ENCODE assay signal across 19 mouse cellular contexts in the genomic region with DNA sequence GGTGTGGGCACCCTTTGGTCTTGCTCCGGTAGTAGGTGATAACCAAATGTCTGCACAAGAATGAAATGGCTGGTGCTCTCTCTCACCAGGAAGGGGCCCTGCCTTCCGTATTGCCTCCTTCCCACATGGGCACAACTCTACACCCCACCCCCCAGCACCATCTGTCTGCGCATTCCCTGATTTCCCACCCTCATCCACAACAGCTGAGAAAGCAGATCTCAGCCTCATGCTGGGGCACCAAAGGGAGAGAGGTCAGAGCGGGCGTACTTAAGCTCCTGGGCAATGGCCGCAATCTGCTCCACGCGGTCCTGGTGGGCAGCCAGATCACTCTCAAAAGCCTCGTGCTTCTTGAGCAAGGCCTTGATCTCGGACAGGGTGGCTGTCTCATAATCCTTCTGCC.
DNase-seq lines count a peak whose midpoint lies in the region; ATAC-seq and TF ChIP-seq lines count a peak whose summit lies in the region.
"Had no signal": no experiment of that assay in that cellular context is flagged by ENCODE, and none has a peak within 500 bp of the region (broad histone marks: within the 10 kb centered on the region; RNA-seq: fewer than 3 reads in every experiment).

No protein-coding gene starts in this region.

- H3K27ac ChIP-seq in embryonic facial prominence, embryonic 14.5 days (replicated peaks; ENCODE audit: low read depth, low read length): no peak overlapping the region
- H3K27ac ChIP-seq in embryonic facial prominence, embryonic 10.5 days (replicated peaks): no peak overlapping the region
- H3K27ac ChIP-seq in limb, embryonic 14.5 days (replicated peaks; ENCODE audit: low read depth, low read length): no peak overlapping the region
- no peak overlapping the region for H3K27ac ChIP-seq in limb, embryonic 10.5 days
- H3K27ac ChIP-seq: intestine, embryonic 15.5 days; liver, embryonic 12.5 days; neural tube, embryonic 12.5 days had no signal

- peaks cover 88% of the 10 kb centered on the region for H3K36me3 ChIP-seq in embryonic facial prominence, embryonic 14.5 days (ENCODE audit: control insufficient read depth, insufficient read depth, low read length)
- peaks cover 96% of the 10 kb centered on the region for H3K36me3 ChIP-seq in embryonic facial prominence, embryonic 10.5 days (replicated peaks)
- H3K36me3 ChIP-seq in limb, embryonic 14.5 days (ENCODE audit: control insufficient read depth, insufficient read depth, low read length): peaks cover 87% of the 10 kb centered on the region
- H3K36me3 ChIP-seq in limb, embryonic 10.5 days: peaks cover 97% of the 10 kb centered on the region

- peak; percentile 37; the same call in 1 of the 2 replicates for ATAC-seq in embryonic facial prominence, embryonic 14.5 days (ENCODE audit: low read depth)
- ATAC-seq in limb, embryonic 14.5 days (ENCODE audit: low FRiP score, low read depth): peak; percentile 55; the same call in 1 of the 2 replicates
- ATAC-seq: intestine, embryonic 15.5 days; liver, embryonic 12.5 days had no signal

- no peak for TF ChIP-seq POLR2A in limb, embryonic 14.5 days (IDR thresholded peaks at IDR 0.05; ENCODE audit: borderline replicate concordance, extremely low read depth, insufficient read depth, insufficient read length)

- peak; percentile 30 for DNase-seq in embryonic facial prominence, embryonic 14.5 days (ENCODE audit: low spot score)
- DNase-seq in embryonic facial prominence, embryonic 10.5 days (ENCODE audit: low spot score): no peak
- no peak for DNase-seq in limb, embryonic 14.5 days (ENCODE audit: low spot score)
- no peak for DNase-seq in limb, embryonic 10.5 days (ENCODE audit: low spot score)
- peak; percentile 61 to 82 for DNase-seq in layer of hippocampus, adult 18-20 months (ENCODE audit: low spot score in 2 of 2)
- DNase-seq in mesoderm, embryonic 11.5 days (ENCODE audit: low read depth, low spot score): peak; percentile 34
- no peak for DNase-seq in left cerebral cortex, adult 11 months (ENCODE audit: low spot score)
- DNase-seq in right cerebral cortex, postnatal 36 days (ENCODE audit: low spot score in 2 of 2): no peak
- DNase-seq: adrenal gland, postnatal 25 days; cerebellum, adult 9-11 months; gastrocnemius, postnatal 14 days; lung, embryonic 14.5 days; lung, postnatal 4 days; midbrain, embryonic 14.5 days; spleen, adult 18-20 months; thymus, adult 18-20 months had no signal

- no peaks in the 10 kb centered on the region for H3K27me3 ChIP-seq in embryonic facial prominence, embryonic 14.5 days (replicated peaks; ENCODE audit: control insufficient read depth, insufficient read depth, low read length)
- H3K27me3 ChIP-seq in embryonic facial prominence, embryonic 10.5 days (replicated peaks; ENCODE audit: low read depth, poor library complexity, severe bottlenecking): no peaks in the 10 kb centered on the region
- no peaks in the 10 kb centered on the region for H3K27me3 ChIP-seq in limb, embryonic 14.5 days (ENCODE audit: control insufficient read depth, insufficient read depth, low read length)
- H3K27me3 ChIP-seq in limb, embryonic 10.5 days (ENCODE audit: low read depth, poor library complexity, severe bottlenecking): no peaks in the 10 kb centered on the region
- H3K27me3 ChIP-seq: intestine, embryonic 15.5 days; liver, embryonic 12.5 days; neural tube, embryonic 12.5 days had no signal

- H3K4me1 ChIP-seq in embryonic facial prominence, embryonic 14.5 days (ENCODE audit: control insufficient read depth, insufficient read depth, low read length): no peaks in the 10 kb centered on the region
- H3K4me1 ChIP-seq in embryonic facial prominence, embryonic 10.5 days: no peaks in the 10 kb centered on the region
- H3K4me1 ChIP-seq in limb, embryonic 14.5 days (ENCODE audit: control insufficient read depth, insufficient read depth, low read length): no peaks in the 10 kb centered on the region
- H3K4me1 ChIP-seq in limb, embryonic 10.5 days: no peaks in the 10 kb centered on the region
- H3K4me1 ChIP-seq: intestine, embryonic 15.5 days; neural tube, embryonic 12.5 days had no signal

- H3K4me3 ChIP-seq in embryonic facial prominence, embryonic 14.5 days (ENCODE audit: low read depth, low read length): no peak overlapping the region
- H3K4me3 ChIP-seq in embryonic facial prominence, embryonic 10.5 days: no peak overlapping the region
- H3K4me3 ChIP-seq in limb, embryonic 14.5 days (replicated peaks; ENCODE audit: low read length): no peak overlapping the region
- H3K4me3 ChIP-seq in limb, embryonic 10.5 days: no peak overlapping the region
- H3K4me3 ChIP-seq: intestine, embryonic 15.5 days; liver, embryonic 12.5 days; neural tube, embryonic 12.5 days had no signal

- H3K9me3 ChIP-seq in embryonic facial prominence, embryonic 14.5 days (ENCODE audit: control insufficient read depth, low read length): no peaks in the 10 kb centered on the region
- H3K9me3 ChIP-seq in embryonic facial prominence, embryonic 10.5 days: no peaks in the 10 kb centered on the region
- H3K9me3 ChIP-seq in limb, embryonic 14.5 days (ENCODE audit: control insufficient read depth, low read length): no peaks in the 10 kb centered on the region
- no peaks in the 10 kb centered on the region for H3K9me3 ChIP-seq in limb, embryonic 10.5 days (replicated peaks)
- H3K9me3 ChIP-seq: intestine, embryonic 15.5 days; liver, embryonic 12.5 days; neural tube, embryonic 12.5 days had no signal

- WGBS in embryonic facial prominence, embryonic 14.5 days: 87% methylated on average over 10 of the region's 10 CpGs
- WGBS in embryonic facial prominence, embryonic 10.5 days: 89% methylated on average over 10 of the region's 10 CpGs
- 84% methylated on average over 10 of the region's 10 CpGs for WGBS in limb, embryonic 14.5 days
- WGBS in limb, embryonic 10.5 days: 88% methylated on average over 10 of the region's 10 CpGs

- no peak overlapping the region for H3K4me2 ChIP-seq in embryonic facial prominence, embryonic 14.5 days (ENCODE audit: low read depth, low read length)
- H3K4me2 ChIP-seq in limb, embryonic 14.5 days (replicated peaks; ENCODE audit: low read depth, low read length, severe bottlenecking): no peak overlapping the region
- H3K4me2 ChIP-seq: intestine, embryonic 15.5 days; liver, embryonic 12.5 days; lung, embryonic 14.5 days; neural tube, embryonic 12.5 days had no signal

- no peak overlapping the region for H3K9ac ChIP-seq in embryonic facial prominence, embryonic 14.5 days (ENCODE audit: low read depth, low read length)
- no peak overlapping the region for H3K9ac ChIP-seq in limb, embryonic 14.5 days (ENCODE audit: low read depth, low read length, severe bottlenecking)
- H3K9ac ChIP-seq: intestine, embryonic 15.5 days; liver, embryonic 12.5 days; lung, embryonic 14.5 days; neural tube, embryonic 12.5 days had no signal

Comparison
In these comparisons a context has a peak if more than half of its experiments do, and no peak if none do; other contexts are left out.
1. DNase-seq: peak in embryonic facial prominence, embryonic 14.5 days (single experiment), layer of hippocampus, adult 18-20 months (2 of 2) and mesoderm, embryonic 11.5 days (single experiment); none in embryonic facial prominence, embryonic 10.5 days (single experiment), limb, embryonic 14.5 days (single experiment), limb, embryonic 10.5 days (single experiment), left cerebral cortex, adult 11 months (single experiment) and right cerebral cortex, postnatal 36 days (0 of 2).